ENCODE assay signal across 13 mouse cellular contexts in genomic region chr13:70475366-70475765, GRCm38 (mm10).
DNase-seq lines count a peak whose midpoint lies in the region; ATAC-seq lines count a peak whose summit lies in the region.
"Had no signal": no experiment of that assay in that cellular context is flagged by ENCODE, and none has a peak within 500 bp of the region (broad histone marks: within the 10 kb centered on the region; RNA-seq: fewer than 3 reads in every experiment).

No protein-coding gene starts in this region.

- ATAC-seq in hindbrain, embryonic 14.5 days (ENCODE audit: low FRiP score) = no peak
- ATAC-seq in hindbrain, embryonic 12.5 days (ENCODE audit: low FRiP score) = no peak
- ATAC-seq: intestine, embryonic 15.5 days had no signal

- H3K9me3 ChIP-seq in hindbrain, embryonic 14.5 days (ENCODE audit: control insufficient read depth, low read length) = no peaks in the 10 kb centered on the region
- no peaks in the 10 kb centered on the region for H3K9me3 ChIP-seq in hindbrain, embryonic 12.5 days (replicated peaks)
- no peaks in the 10 kb centered on the region for H3K9me3 ChIP-seq in heart, embryonic 10.5 days
- H3K9me3 ChIP-seq: embryonic facial prominence, embryonic 12.5 days; intestine, embryonic 15.5 days had no signal

- H3K4me2 ChIP-seq in hindbrain, embryonic 14.5 days (replicated peaks) = no peak overlapping the region
- H3K4me2 ChIP-seq in hindbrain, embryonic 12.5 days (replicated peaks) = no peak overlapping the region
- H3K4me2 ChIP-seq: embryonic facial prominence, embryonic 12.5 days; intestine, embryonic 15.5 days had no signal

- H3K27ac ChIP-seq in hindbrain, embryonic 14.5 days = no peak overlapping the region
- no peak overlapping the region for H3K27ac ChIP-seq in hindbrain, embryonic 12.5 days
- no peak overlapping the region for H3K27ac ChIP-seq in heart, embryonic 10.5 days
- H3K27ac ChIP-seq: embryonic facial prominence, embryonic 12.5 days; intestine, embryonic 15.5 days; kidney, postnatal 0 days had no signal

- H3K4me3 ChIP-seq in hindbrain, embryonic 14.5 days (replicated peaks; ENCODE audit: low read length) = no peak overlapping the region
- no peak overlapping the region for H3K4me3 ChIP-seq in hindbrain, embryonic 12.5 days
- no peak overlapping the region for H3K4me3 ChIP-seq in heart, embryonic 10.5 days
- H3K4me3 ChIP-seq: embryonic facial prominence, embryonic 12.5 days; intestine, embryonic 15.5 days; megakaryocyte, embryonic 14.5 days had no signal

- no peak overlapping the region for H3K9ac ChIP-seq in hindbrain, embryonic 14.5 days
- no peak overlapping the region for H3K9ac ChIP-seq in hindbrain, embryonic 12.5 days
- H3K9ac ChIP-seq: embryonic facial prominence, embryonic 12.5 days; intestine, embryonic 15.5 days had no signal

- H3K36me3 ChIP-seq in hindbrain, embryonic 14.5 days (replicated peaks; ENCODE audit: control insufficient read depth, insufficient read depth) = no peaks in the 10 kb centered on the region
- no peaks in the 10 kb centered on the region for H3K36me3 ChIP-seq in hindbrain, embryonic 12.5 days
- no peaks in the 10 kb centered on the region for H3K36me3 ChIP-seq in heart, embryonic 10.5 days
- H3K36me3 ChIP-seq: embryonic facial prominence, embryonic 12.5 days; intestine, embryonic 15.5 days had no signal

- 69% methylated on average over 2 of the region's 2 CpGs for WGBS in hindbrain, embryonic 14.5 days
- WGBS in hindbrain, embryonic 12.5 days = 75% methylated on average over 2 of the region's 2 CpGs
- 63% methylated on average over 2 of the region's 2 CpGs for WGBS in heart, embryonic 10.5 days

- no peaks in the 10 kb centered on the region for H3K27me3 ChIP-seq in hindbrain, embryonic 14.5 days (ENCODE audit: control insufficient read depth, insufficient read depth, low read length)
- H3K27me3 ChIP-seq in hindbrain, embryonic 12.5 days = no peaks in the 10 kb centered on the region
- no peaks in the 10 kb centered on the region for H3K27me3 ChIP-seq in heart, embryonic 10.5 days (ENCODE audit: insufficient read depth, poor library complexity, severe bottlenecking)
- H3K27me3 ChIP-seq: embryonic facial prominence, embryonic 12.5 days; intestine, embryonic 15.5 days; megakaryocyte, embryonic 14.5 days had no signal

- DNase-seq in hindbrain, embryonic 14.5 days (ENCODE audit: low spot score) = peak; percentile 14
- peak; percentile 38 for DNase-seq in right cerebral cortex, postnatal 25 days
- no peak for DNase-seq in right cerebral cortex, postnatal 36 days (ENCODE audit: low spot score in 2 of 2)
- peak; percentile 48 to 56 for DNase-seq in cerebellum, postnatal 36 days
- DNase-seq in layer of hippocampus, postnatal 36 days = peak; percentile 36 to 52
- no peak for DNase-seq in heart, embryonic 10.5 days (ENCODE audit: low spot score)
- no peak for DNase-seq in thymus, postnatal 25 days
- DNase-seq: liver had no signal

- H3K4me1 ChIP-seq in hindbrain, embryonic 14.5 days (replicated peaks; ENCODE audit: control insufficient read depth, insufficient read depth, low read length) = no peaks in the 10 kb centered on the region
- H3K4me1 ChIP-seq in hindbrain, embryonic 12.5 days = no peaks in the 10 kb centered on the region
- no peaks in the 10 kb centered on the region for H3K4me1 ChIP-seq in heart, embryonic 10.5 days
- H3K4me1 ChIP-seq: embryonic facial prominence, embryonic 12.5 days; intestine, embryonic 15.5 days; megakaryocyte, embryonic 14.5 days had no signal

Comparison
In these comparisons a context has a peak if more than half of its experiments do, and no peak if none do; other contexts are left out.
1. DNase-seq: peak in hindbrain, embryonic 14.5 days (single experiment), right cerebral cortex, postnatal 25 days (single experiment), cerebellum, postnatal 36 days (2 of 2) and layer of hippocampus, postnatal 36 days (2 of 2); none in right cerebral cortex, postnatal 36 days (0 of 2), heart, embryonic 10.5 days (single experiment) and thymus, postnatal 25 days (single experiment).